Mouse (Mus musculus) E14TG2a.4 (cell line): ENCODE measurements around the gene Kpna3.
A peak's percentile ranks its signal among the peaks of the same experiment; 100 is the strongest.
"Not testable (repeated sequence)": the region's sequence is repeated elsewhere in the genome, so short reads cannot be mapped to it uniquely, and the experiment has no call there.

Source experiments
- H3K27me3 ChIP-seq: 2 replicates; pipeline ENCODE4 v1.6.1; 2014; ENCODE audit warnings: low read length, control low read depth; ENCODE audit not compliant: insufficient read depth
- H3K36me3 ChIP-seq: 2 replicates; pipeline ENCODE4 v1.6.1; 2014; ENCODE audit warnings: low read length, control low read depth; ENCODE audit not compliant: insufficient read depth
- H3K4me1 ChIP-seq: replicated peaks from 2 replicates; pipeline ENCODE4 v1.6.1; 2014; ENCODE audit warnings: low read depth, low read length, control low read depth
- H3K4me3 ChIP-seq: replicated peaks from 2 replicates; pipeline ENCODE4 v1.5.1; 2014; ENCODE audit warnings: mild to moderate bottlenecking, low read length
- H3K9me3 ChIP-seq: 2 replicates; pipeline ENCODE4 v1.6.1; 2014; ENCODE audit warnings: low read length, control low read depth
- CTCF ChIP-seq: conservative IDR thresholded peaks from 2 replicates; pipeline ENCODE4 v1.5.1; 2014; ENCODE audit warnings: low read length
- NANOG ChIP-seq: IDR thresholded peaks from 2 replicates; pipeline ENCODE4 v1.6.1; 2014; ENCODE audit warnings: borderline replicate concordance, low read length, mixed read lengths
- POU5F1 ChIP-seq: IDR thresholded peaks from 2 replicates; pipeline ENCODE4 v1.6.1; 2014; ENCODE audit warnings: low read length, borderline replicate concordance

The Kpna3 gene

GRCm38 (mm10) chr14:61438171-61438945 lies 1.3 kb downstream of the Kpna3 start:
- TF ChIP-seq NANOG: no peak
- no peak for TF ChIP-seq CTCF
- no peak for TF ChIP-seq POU5F1
- H3K36me3 ChIP-seq: peaks cover 5% of the 10 kb centered on the region; the same call in 1 of the 2 replicates
- no peaks in the 10 kb centered on the region for H3K9me3 ChIP-seq
- H3K4me1 ChIP-seq: peaks cover 51% of the 10 kb centered on the region
- H3K4me3 ChIP-seq: peak overlapping the region; percentile 87
- no peaks in the 10 kb centered on the region for H3K27me3 ChIP-seq

GRCm38 (mm10) chr14:61436866-61437265 lies 2.8 kb downstream of the Kpna3 start:
- Histone ChIP-seq H3K9me3 (no peaks in the 10 kb centered on the region), H3K4me1 (peaks cover 60% of the 10 kb centered on the region), H3K36me3 (peaks cover 10% of the 10 kb centered on the region), H3K27me3 (no peaks in the 10 kb centered on the region), H3K4me3 (no peak overlapping the region)
- TF ChIP-seq NANOG (no peak), POU5F1 (no peak), CTCF (no peak)

GRCm38 (mm10) chr14:61428126-61428787 lies 11.4 kb downstream of the Kpna3 start:
- Histone ChIP-seq H3K4me3 (no peak overlapping the region), H3K36me3 (peaks cover 22% of the 10 kb centered on the region), H3K4me1 (peaks cover 44% of the 10 kb centered on the region), H3K27me3 (no peaks in the 10 kb centered on the region), H3K9me3 (no peaks in the 10 kb centered on the region)
- TF ChIP-seq POU5F1 (no peak), CTCF (no peak), NANOG (no peak)

GRCm38 (mm10) chr14:61427095-61427494 lies 12.6 kb downstream of the Kpna3 start:
- H3K27me3 ChIP-seq, H3K9me3 ChIP-seq: not testable (repeated sequence)
- peak overlapping the region; percentile 58 for H3K4me3 ChIP-seq
- peaks cover 35% of the 10 kb centered on the region for H3K4me1 ChIP-seq
- H3K36me3 ChIP-seq: peaks cover 19% of the 10 kb centered on the region

- Histone ChIP-seq H3K27me3 (no peaks in the 10 kb centered on the region), H3K36me3 (peaks cover 8% of the 10 kb centered on the region; the same call in 1 of the 2 replicates), H3K4me3 (no peak overlapping the region), H3K9me3 (no peaks in the 10 kb centered on the region), H3K4me1 (peaks cover 36% of the 10 kb centered on the region)
- TF ChIP-seq POU5F1 (no peak), NANOG (no peak), CTCF (no peak)
Measured at GRCm38 (mm10) chr14:61425080-61425665, 14.5 kb downstream of the Kpna3 start.

- Histone ChIP-seq H3K9me3 (no peaks in the 10 kb centered on the region), H3K27me3 (no peaks in the 10 kb centered on the region), H3K4me1 (peaks cover 14% of the 10 kb centered on the region), H3K4me3 (no peak overlapping the region), H3K36me3 (no peaks in the 10 kb centered on the region)
- TF ChIP-seq CTCF (no peak), POU5F1 (no peak), NANOG (no peak)
Measured at GRCm38 (mm10) chr14:61415719-61416118, 24.0 kb downstream of the Kpna3 start.

- Histone ChIP-seq H3K27me3 (no peaks in the 10 kb centered on the region), H3K36me3 (no peaks in the 10 kb centered on the region), H3K9me3 (no peaks in the 10 kb centered on the region), H3K4me1 (peaks cover 14% of the 10 kb centered on the region), H3K4me3 (no peak overlapping the region)
- TF ChIP-seq CTCF (no peak), NANOG (no peak), POU5F1 (no peak)
Measured at GRCm38 (mm10) chr14:61415311-61415710, 24.4 kb downstream of the Kpna3 start.

- Histone ChIP-seq H3K27me3 (no peaks in the 10 kb centered on the region), H3K4me3 (no peak overlapping the region), H3K4me1 (peaks cover 13% of the 10 kb centered on the region), H3K9me3 (no peaks in the 10 kb centered on the region), H3K36me3 (no peaks in the 10 kb centered on the region)
- TF ChIP-seq POU5F1: no peak
Measured at GRCm38 (mm10) chr14:61414808-61415207, 24.9 kb downstream of the Kpna3 start.

GRCm38 (mm10) chr14:61414199-61414598 lies 25.5 kb downstream of the Kpna3 start:
- H3K4me3 ChIP-seq: no peak overlapping the region
- no peaks in the 10 kb centered on the region for H3K9me3 ChIP-seq
- no peaks in the 10 kb centered on the region for H3K27me3 ChIP-seq
- no peaks in the 10 kb centered on the region for H3K36me3 ChIP-seq
- H3K4me1 ChIP-seq: peaks cover 7% of the 10 kb centered on the region
- no peak for TF ChIP-seq POU5F1
- TF ChIP-seq NANOG: no peak
- no peak for TF ChIP-seq CTCF
